Mouse (Mus musculus): ENCODE results near the gene Fam149b. TPM values are rescaled to one million over a fixed set of nuclear protein-coding genes. Genes with fewer than 3 reads are reported as not detected.
A peak's percentile ranks its signal among the peaks of the same experiment; 100 is the strongest.

The Fam149b gene
- polyA plus RNA-seq, 1 experiment from 2014 or later = 34.8 TPM

DNA sequence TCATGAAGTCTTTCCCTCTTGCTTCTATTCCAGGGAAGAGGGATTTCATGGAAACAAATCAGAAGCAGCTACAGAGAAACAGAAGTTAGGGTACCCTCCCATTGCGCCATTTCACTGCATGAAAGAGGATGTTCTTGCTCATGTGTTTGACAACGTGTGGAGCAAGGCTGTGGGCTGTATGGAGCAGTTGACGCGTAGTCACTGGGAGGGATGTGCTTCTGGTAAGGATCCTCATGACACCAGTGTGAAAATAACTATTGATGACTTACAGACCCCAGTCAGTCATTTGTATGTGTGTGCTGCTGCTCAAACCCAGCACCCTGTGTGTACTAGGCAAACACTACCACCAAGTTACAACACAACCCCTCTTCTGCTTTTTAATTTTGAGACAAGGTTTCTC, 15.3 kb downstream of the Fam149b start:
- Histone ChIP-seq H3K27ac (no peak overlapping the region), H3K27me3 (no peaks in the 10 kb centered on the region), H3K4me2 (no peak overlapping the region), H3K9ac (no peak overlapping the region), H3K4me3 (no peak overlapping the region), H3K4me1 (no peaks in the 10 kb centered on the region), H3K9me3 (no peaks in the 10 kb centered on the region), H3K36me3 (peaks cover 82% of the 10 kb centered on the region)
- WGBS = 96% methylated on average over 4 of the region's 4 CpGs
- no peak for ATAC-seq (ENCODE audit: insufficient number of reproducible peaks, low FRiP score, low TSS enrichment, low read depth)

GRCm38 (mm10) chr14:20368271-20368670, 20.3 kb downstream of the Fam149b start:
- Histone ChIP-seq H3K4me3 (no peak overlapping the region), H3K27ac (no peak overlapping the region), H3K27me3 (no peaks in the 10 kb centered on the region), H3K36me3 (peaks cover 62% of the 10 kb centered on the region), H3K4me2 (no peak overlapping the region), H3K9me3 (no peaks in the 10 kb centered on the region), H3K9ac (no peak overlapping the region), H3K4me1 (no peaks in the 10 kb centered on the region)
- 95% methylated on average over 3 of the region's 3 CpGs for WGBS
- ATAC-seq (ENCODE audit: insufficient number of reproducible peaks, low FRiP score, low TSS enrichment, low read depth) = no peak

DNA sequence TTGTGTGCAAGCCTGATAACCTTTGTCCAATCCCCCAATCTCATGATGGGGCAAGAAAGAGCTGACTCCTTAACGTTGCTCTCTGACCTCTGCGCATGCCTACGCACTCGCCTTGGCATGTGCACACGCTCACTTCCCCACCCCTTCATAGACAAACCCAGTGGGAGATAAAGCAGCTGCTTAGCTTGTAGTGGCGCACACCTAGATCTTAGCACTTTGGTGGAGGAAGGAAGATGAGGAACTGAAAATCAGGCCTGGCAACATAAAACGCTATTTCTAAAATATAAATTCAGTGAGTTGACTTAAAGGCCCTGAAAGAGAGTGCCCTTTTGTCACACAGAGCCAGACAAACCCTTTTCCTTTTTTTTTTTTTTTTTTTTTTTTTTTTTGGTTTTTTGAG, 22.8 kb downstream of the Fam149b start:
- WGBS = 88% methylated on average over 7 of the region's 7 CpGs
- H3K36me3 ChIP-seq = peaks cover 60% of the 10 kb centered on the region
- H3K9ac ChIP-seq = no peak overlapping the region

GRCm38 (mm10) chr14:20371854-20372253, 23.9 kb downstream of the Fam149b start:
- WGBS = 81% methylated on average over 1 of the region's 1 CpGs
- Histone ChIP-seq H3K4me2 (no peak overlapping the region), H3K9ac (no peak overlapping the region), H3K4me3 (no peak overlapping the region), H3K9me3 (no peaks in the 10 kb centered on the region), H3K27ac (no peak overlapping the region), H3K27me3 (no peaks in the 10 kb centered on the region), H3K4me1 (no peaks in the 10 kb centered on the region), H3K36me3 (peaks cover 59% of the 10 kb centered on the region)
- ATAC-seq (ENCODE audit: insufficient number of reproducible peaks, low FRiP score, low TSS enrichment, low read depth) = no peak

More for the DNA sequence above, 22.8 kb downstream of the Fam149b start:
- Histone ChIP-seq H3K27ac (no peak overlapping the region), H3K4me2 (no peak overlapping the region), H3K27me3 (no peaks in the 10 kb centered on the region), H3K4me3 (no peak overlapping the region), H3K4me1 (no peaks in the 10 kb centered on the region), H3K9me3 (no peaks in the 10 kb centered on the region)
- no peak for ATAC-seq (ENCODE audit: insufficient number of reproducible peaks, low FRiP score, low TSS enrichment, low read depth)

DNA sequence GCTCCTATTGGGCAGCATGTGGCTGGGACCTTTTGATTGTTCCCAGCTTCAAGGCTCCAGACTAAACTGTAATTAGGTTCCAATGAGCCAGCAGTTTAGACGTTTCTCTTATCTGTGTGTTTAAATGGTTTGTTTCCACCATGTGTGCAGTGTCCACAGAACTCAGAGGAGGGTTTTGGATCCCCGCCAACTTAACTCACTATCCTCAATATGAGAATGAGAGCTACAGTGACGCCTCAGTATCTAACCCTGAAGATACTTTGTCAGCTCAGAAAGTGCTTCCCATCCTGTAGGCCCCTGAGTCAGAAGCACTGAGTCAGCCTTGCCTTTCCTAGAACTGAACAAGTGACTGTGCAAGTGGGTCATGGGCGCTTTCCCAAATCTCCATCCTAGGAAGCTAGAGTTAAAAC, 29.2 kb downstream of the Fam149b start:
- Histone ChIP-seq H3K4me1 (no peaks in the 10 kb centered on the region), H3K9ac (no peak overlapping the region), H3K4me3 (no peak overlapping the region), H3K36me3 (peaks cover 75% of the 10 kb centered on the region), H3K4me2 (no peak overlapping the region), H3K9me3 (no peaks in the 10 kb centered on the region), H3K27ac (no peak overlapping the region), H3K27me3 (no peaks in the 10 kb centered on the region)
- ATAC-seq (ENCODE audit: insufficient number of reproducible peaks, low FRiP score, low TSS enrichment, low read depth) = no peak
- WGBS = 73% methylated on average over 4 of the region's 4 CpGs

- Histone ChIP-seq H3K9me3 (no peaks in the 10 kb centered on the region), H3K36me3 (peaks cover 75% of the 10 kb centered on the region), H3K4me1 (no peaks in the 10 kb centered on the region), H3K27me3 (no peaks in the 10 kb centered on the region), H3K4me3 (no peak overlapping the region), H3K27ac (no peak overlapping the region), H3K9ac (no peak overlapping the region), H3K4me2 (no peak overlapping the region)
- WGBS = 33% methylated on average over 13 of the region's 13 CpGs
- ATAC-seq (ENCODE audit: insufficient number of reproducible peaks, low FRiP score, low TSS enrichment, low read depth) = no peak
These were observed 30.5 kb downstream of the Fam149b start for GRCm38 (mm10) chr14:20378313-20379061.

DNA sequence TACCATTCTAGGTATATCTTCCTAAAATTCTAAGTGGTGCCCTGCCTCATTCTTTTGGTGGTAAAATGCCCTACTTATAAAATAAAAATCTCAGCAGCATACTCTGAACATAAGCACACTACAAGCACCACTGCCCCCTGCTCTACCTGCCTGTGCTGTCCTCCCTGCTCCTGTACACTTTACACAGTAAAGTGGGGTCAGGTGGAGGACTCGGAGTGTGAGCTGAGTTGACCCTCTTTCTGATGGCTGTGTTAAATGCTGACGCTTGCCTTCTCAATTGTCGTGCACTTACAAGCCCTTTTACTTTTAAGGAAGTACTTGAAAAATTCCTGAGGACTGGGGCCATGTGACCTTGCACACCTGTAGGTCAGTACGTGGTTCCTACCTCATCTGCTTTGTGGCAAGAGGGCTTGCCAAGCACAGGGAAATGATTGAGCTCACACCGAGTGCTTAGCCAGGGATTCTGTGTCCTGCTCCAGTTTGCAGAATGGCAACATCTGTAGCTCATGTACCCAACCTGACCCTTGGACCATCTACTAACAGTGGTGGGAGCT, 31.2 kb downstream of the Fam149b start:
- Histone ChIP-seq H3K4me1 (no peaks in the 10 kb centered on the region), H3K36me3 (peaks cover 73% of the 10 kb centered on the region), H3K4me2 (no peak overlapping the region), H3K27me3 (no peaks in the 10 kb centered on the region), H3K4me3 (no peak overlapping the region), H3K27ac (no peak overlapping the region), H3K9me3 (no peaks in the 10 kb centered on the region), H3K9ac (no peak overlapping the region)
- no peak for ATAC-seq (ENCODE audit: insufficient number of reproducible peaks, low FRiP score, low TSS enrichment, low read depth)
- WGBS = 85% methylated on average over 5 of the region's 5 CpGs

DNA sequence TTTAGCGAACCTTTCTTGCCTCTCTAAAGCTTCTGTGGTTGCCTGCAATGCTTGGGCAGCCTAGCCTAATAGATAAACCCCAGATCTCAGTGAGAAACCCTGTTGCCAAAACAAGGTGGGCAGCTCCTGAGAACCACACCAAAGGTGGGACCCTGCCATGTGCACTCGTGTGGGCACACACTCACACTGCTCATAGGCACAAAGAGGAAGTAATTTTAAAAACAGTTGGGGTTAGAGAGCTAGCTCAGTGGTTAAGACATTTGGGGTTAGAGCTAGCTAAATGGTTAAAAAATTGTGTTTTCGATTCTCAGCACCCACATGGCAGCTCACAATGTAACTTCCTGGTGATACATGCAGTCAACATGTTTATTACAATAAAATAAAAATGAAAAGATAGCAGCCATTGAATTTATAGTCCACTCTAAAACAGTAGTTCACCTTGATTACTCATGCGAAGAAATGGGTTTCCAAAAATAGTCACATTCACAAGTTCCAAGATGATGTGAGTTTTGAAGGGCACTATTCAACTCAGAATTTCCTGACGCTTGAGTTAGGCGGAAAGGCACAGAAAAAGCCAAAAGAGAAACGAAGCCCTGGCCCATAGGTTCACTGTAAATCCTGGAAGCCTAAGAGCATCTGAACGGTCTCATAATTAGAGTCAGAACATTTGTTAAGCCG, 31.9 kb downstream of the Fam149b start:
- Histone ChIP-seq H3K27ac (no peak overlapping the region), H3K27me3 (no peaks in the 10 kb centered on the region), H3K4me2 (no peak overlapping the region), H3K36me3 (peaks cover 69% of the 10 kb centered on the region), H3K4me1 (no peaks in the 10 kb centered on the region), H3K9ac (no peak overlapping the region), H3K9me3 (no peaks in the 10 kb centered on the region), H3K4me3 (no peak overlapping the region)
- WGBS = 84% methylated on average over 9 of the region's 9 CpGs
- no peak for ATAC-seq (ENCODE audit: insufficient number of reproducible peaks, low FRiP score, low TSS enrichment, low read depth)

DNA sequence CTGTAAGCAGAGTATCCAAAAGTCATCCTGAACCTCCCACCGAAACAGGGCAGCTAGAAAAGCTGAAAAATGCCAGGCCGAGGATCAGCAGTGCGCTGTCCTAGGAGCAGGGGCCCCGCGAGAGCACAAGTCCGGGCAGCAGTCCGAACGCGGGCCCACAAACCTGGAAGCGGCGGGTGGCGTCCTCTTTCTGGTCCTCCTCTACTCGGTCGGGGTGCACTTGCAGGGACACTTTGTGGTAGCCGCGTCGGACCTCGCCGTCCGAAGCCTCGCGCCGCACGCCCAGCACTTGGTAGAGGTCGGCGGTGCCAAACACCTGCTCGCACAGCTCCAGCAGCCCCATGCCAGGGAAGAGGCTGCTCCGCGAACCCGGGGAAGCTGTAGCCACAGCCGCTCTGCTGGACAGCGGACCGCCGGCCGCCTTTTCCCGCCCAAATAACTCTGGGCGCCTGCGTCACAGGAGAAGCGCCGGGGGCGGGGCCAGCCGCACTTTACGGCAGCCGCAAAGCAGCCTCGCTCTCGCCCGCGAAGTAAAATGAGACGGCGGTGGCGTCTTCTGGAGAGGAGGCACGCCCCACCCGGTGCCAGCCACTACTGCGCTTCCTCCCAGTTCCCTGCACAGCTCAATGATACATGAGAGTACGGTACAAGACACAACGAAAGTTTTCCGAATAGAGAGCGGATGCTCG, 40.6 kb downstream of the Fam149b start, which contains the start of gene Dnajc9:
Gene Dnajc9, minus strand, starts transcription at position 470 of the 689 bp plus-strand sequence.
- H3K9ac ChIP-seq = peak within 1 kb of the TSS; percentile 38
- peaks cover 25% of the 10 kb centered on the region for H3K4me1 ChIP-seq
- H3K4me2 ChIP-seq = peak within 1 kb of the TSS; percentile 66
- peak within 1 kb of the TSS; percentile 79 for H3K27ac ChIP-seq
- H3K36me3 ChIP-seq = peaks cover 38% of the 10 kb centered on the region
- no peaks in the 10 kb centered on the region for H3K27me3 ChIP-seq
- peak within 1 kb of the TSS; percentile 63 for H3K4me3 ChIP-seq
- H3K9me3 ChIP-seq = no peaks in the 10 kb centered on the region
- peak; percentile 74 for ATAC-seq (ENCODE audit: insufficient number of reproducible peaks, low FRiP score, low TSS enrichment, low read depth)
- WGBS = under 1% methylated on average over 59 of the region's 59 CpGs

- no peaks in the 10 kb centered on the region for H3K9me3 ChIP-seq
- H3K36me3 ChIP-seq = peaks cover 35% of the 10 kb centered on the region
- H3K4me3 ChIP-seq = peak overlapping the region; percentile 63; the same call in 1 of the 2 replicates
- H3K9ac ChIP-seq = no peak overlapping the region
- ATAC-seq (ENCODE audit: insufficient number of reproducible peaks, low FRiP score, low TSS enrichment, low read depth) = no peak
- H3K4me1 ChIP-seq = peaks cover 25% of the 10 kb centered on the region
- no peaks in the 10 kb centered on the region for H3K27me3 ChIP-seq
- H3K27ac ChIP-seq = no peak overlapping the region; the same call in 1 of the 2 replicates
- 87% methylated on average over 8 of the region's 8 CpGs for WGBS
- peak overlapping the region; percentile 66 for H3K4me2 ChIP-seq
These were observed 41.6 kb downstream of the Fam149b start for GRCm38 (mm10) chr14:20389446-20390079.

- Histone ChIP-seq H3K27me3 (no peaks in the 10 kb centered on the region), H3K4me1 (peaks cover 10% of the 10 kb centered on the region), H3K9ac (no peak overlapping the region), H3K27ac (no peak overlapping the region), H3K36me3 (peaks cover 22% of the 10 kb centered on the region), H3K9me3 (no peaks in the 10 kb centered on the region), H3K4me3 (no peak overlapping the region), H3K4me2 (peak overlapping the region; percentile 52; the same call in 1 of the 2 replicates)
- whole genome bisulfite sequencing = 69% methylated on average over 4 of the region's 4 CpGs
- no peak for ATAC-seq (ENCODE audit: insufficient number of reproducible peaks, low FRiP score, low TSS enrichment, low read depth)
These were observed 44.4 kb downstream of the Fam149b start for GRCm38 (mm10) chr14:20392326-20392725.
